Comparison of ENCODE assay signal across 20 mouse cellular contexts in the genomic region with DNA sequence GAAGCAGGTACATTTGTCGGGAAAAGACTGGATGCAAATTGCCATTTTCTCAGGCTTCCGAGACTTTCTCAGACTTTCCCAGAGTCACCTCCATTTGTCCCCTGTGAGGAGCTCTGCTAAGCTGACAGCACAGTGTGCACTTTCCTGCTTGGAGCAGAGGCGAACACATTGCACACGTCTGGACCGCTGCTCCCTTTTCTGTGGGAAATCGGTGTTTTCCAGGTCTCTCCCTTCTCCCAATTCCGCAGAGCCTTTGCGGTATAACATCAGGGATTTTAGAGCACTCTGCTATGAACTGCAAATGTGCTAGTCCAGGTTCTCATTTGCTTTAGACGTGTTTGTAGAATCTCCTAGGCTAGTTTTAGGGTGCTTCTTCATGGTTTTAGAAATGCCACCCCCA.
"Had no signal": no experiment of that assay in that cellular context is flagged by ENCODE, and none has a peak within 500 bp of the region (broad histone marks: within the 10 kb centered on the region; RNA-seq: fewer than 3 reads in every experiment).

No protein-coding gene starts in this region.

- H3K9ac ChIP-seq: heart, embryonic 12.5 days; hindbrain, embryonic 12.5 days; hindbrain, embryonic 14.5 days; intestine, embryonic 15.5 days; limb, embryonic 12.5 days had no signal

- H3K27ac ChIP-seq: gastrocnemius, adult 2 months; heart, embryonic 10.5 days; hindbrain, embryonic 10.5 days; hindbrain, embryonic 12.5 days; hindbrain, embryonic 14.5 days; intestine, embryonic 15.5 days; layer of hippocampus, adult 2 months; left cerebral cortex, adult 2 months; limb, embryonic 10.5 days; limb, embryonic 12.5 days had no signal

- H3K4me2 ChIP-seq: heart, embryonic 12.5 days; hindbrain, embryonic 12.5 days; hindbrain, embryonic 14.5 days; intestine, embryonic 15.5 days; limb, embryonic 12.5 days had no signal

- H3K4me3 ChIP-seq: gastrocnemius, adult 2 months; heart, embryonic 10.5 days; heart, embryonic 12.5 days; hindbrain, embryonic 10.5 days; hindbrain, embryonic 12.5 days; intestine, embryonic 15.5 days; layer of hippocampus, adult 2 months; left cerebral cortex, adult 2 months; limb, embryonic 10.5 days; limb, embryonic 12.5 days had no signal

- H3K27me3 ChIP-seq: heart, embryonic 12.5 days; hindbrain, embryonic 12.5 days; intestine, embryonic 15.5 days; limb, embryonic 12.5 days had no signal

- ATAC-seq: hindbrain, embryonic 16.5 days; inflammation-experienced regulatory T-cells, adult 6 months; intestine, embryonic 15.5 days; intestine, postnatal 0 days had no signal

- H3K36me3 ChIP-seq: heart, embryonic 10.5 days; heart, embryonic 12.5 days; hindbrain, embryonic 10.5 days; hindbrain, embryonic 12.5 days; intestine, embryonic 15.5 days; limb, embryonic 10.5 days; limb, embryonic 12.5 days had no signal

- H3K4me1 ChIP-seq: heart, embryonic 10.5 days; heart, embryonic 12.5 days; hindbrain, embryonic 10.5 days; hindbrain, embryonic 12.5 days; intestine, embryonic 15.5 days; limb, embryonic 10.5 days; limb, embryonic 12.5 days had no signal

- H3K9me3 ChIP-seq: heart, embryonic 10.5 days; heart, embryonic 12.5 days; intestine, embryonic 15.5 days had no signal

- DNase-seq: gastrocnemius, adult 2 months; gastrocnemius, postnatal 10 days; gastrocnemius, postnatal 25 days; heart, postnatal 10 days; heart, postnatal 4 days; kidney, adult 18-20 months; kidney, postnatal 4 days had no signal
